Mouse (Mus musculus) R1 (cell line): ENCODE data around the gene Foxk1.

Source experiments
- DNase-seq: peaks from one replicate; pipeline ENCODE4 v3.0.0-alpha.2; 2018; ENCODE audit warnings: low read depth, low spot score

Foxk1 gene

GRCm38 (mm10) chr5:142400981-142401640 is at the start of gene Foxk1:
Foxk1 (plus strand) TSS chr5:142401497.
- DNase-seq, result peak; percentile 89

DNA sequence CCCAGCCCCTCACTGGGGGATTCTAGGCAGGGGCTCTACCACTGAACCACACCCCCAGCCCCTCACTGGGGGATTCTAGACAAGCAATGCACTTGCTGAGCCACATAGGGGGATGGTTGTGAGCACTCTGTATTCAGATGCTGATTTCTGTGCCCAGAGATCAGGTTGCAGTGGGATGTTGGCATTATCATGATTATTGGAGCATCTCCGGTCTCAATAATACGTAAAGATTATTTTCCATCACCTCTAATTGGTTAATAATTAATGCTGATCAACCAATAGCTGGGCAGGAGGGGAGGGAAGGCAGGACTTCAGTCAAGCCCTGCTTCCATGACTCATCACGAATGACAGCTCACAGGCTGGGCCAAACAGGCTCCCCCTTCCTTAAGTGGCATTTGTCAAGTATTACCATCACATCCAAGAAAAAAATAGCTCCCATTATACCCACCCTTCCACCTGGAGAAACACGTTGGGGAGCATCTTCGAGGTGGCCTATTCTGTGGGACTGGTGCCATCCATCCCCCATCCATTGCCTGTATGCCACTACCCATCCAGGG is 48.9 kb upstream of the Foxk1 start:
- DNase-seq, result peak; percentile 92

- no peak for DNase-seq
These were observed 46.2 kb upstream of the Foxk1 start for GRCm38 (mm10) chr5:142355144-142355543.

DNA sequence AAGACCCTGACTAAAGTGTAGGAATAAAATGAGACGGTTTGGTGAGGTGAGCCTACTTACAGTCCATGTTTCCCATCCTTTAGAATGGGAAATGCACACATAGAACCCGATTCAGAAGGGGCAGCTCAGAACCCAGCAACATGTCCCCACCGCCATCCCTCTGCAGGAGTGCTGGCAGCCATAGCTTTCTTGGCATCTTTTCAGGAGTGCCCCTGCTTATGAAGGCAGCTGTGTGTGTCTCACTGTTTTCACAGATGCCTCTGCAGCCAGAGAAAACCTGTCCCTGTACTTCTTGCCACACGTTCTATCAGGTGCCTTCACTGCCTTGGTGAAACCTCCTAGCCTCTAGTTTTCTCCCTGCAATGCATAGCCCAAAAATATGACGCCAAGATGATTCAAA is 40.1 kb upstream of the Foxk1 start:
- DNase-seq, result no peak

DNA sequence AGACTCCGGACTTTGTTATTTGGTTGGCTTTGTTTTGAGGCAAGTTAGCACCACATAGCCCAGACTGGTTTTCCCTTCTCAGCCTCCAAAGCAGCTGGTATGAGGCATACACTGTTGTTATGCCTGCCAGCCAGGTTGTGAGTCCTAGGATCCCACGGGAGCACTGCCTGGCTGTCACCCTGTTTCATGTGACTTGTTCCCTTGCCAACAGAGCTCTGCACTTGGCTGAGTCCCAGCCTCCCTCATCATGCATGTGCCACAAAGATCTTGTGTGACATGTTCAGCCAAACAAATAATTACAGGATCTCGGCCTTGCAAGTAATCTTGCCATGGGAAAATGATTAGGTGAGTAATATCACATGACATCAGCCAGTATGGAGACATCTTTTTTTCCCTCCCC is 38.4 kb upstream of the Foxk1 start:
- DNase-seq, result no peak

DNA sequence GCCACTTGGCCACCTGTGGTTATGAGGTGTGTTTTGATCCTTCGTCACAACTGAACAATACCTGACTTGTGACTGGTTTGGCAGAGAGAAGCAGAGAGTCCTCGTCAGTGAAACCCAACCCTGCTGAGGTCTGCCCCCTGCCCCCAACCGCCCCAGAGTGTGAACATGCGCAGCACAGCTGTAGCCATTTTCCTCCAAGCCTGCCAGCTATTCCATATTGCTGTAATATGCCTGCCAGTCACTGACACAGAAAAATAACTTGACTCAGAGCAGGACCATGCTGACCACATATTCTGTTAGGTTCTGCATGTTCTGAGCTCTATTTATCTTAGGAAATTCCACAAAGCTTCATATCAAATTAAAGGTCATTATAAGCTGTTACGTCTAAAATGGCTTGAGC is 37.2 kb upstream of the Foxk1 start:
- no peak for DNase-seq

GRCm38 (mm10) chr5:142367085-142368081 is 33.9 kb upstream of the Foxk1 start:
- DNase-seq, result peak; percentile 94

- no peak for DNase-seq
These were observed 33.2 kb upstream of the Foxk1 start for GRCm38 (mm10) chr5:142368122-142368521.

DNA sequence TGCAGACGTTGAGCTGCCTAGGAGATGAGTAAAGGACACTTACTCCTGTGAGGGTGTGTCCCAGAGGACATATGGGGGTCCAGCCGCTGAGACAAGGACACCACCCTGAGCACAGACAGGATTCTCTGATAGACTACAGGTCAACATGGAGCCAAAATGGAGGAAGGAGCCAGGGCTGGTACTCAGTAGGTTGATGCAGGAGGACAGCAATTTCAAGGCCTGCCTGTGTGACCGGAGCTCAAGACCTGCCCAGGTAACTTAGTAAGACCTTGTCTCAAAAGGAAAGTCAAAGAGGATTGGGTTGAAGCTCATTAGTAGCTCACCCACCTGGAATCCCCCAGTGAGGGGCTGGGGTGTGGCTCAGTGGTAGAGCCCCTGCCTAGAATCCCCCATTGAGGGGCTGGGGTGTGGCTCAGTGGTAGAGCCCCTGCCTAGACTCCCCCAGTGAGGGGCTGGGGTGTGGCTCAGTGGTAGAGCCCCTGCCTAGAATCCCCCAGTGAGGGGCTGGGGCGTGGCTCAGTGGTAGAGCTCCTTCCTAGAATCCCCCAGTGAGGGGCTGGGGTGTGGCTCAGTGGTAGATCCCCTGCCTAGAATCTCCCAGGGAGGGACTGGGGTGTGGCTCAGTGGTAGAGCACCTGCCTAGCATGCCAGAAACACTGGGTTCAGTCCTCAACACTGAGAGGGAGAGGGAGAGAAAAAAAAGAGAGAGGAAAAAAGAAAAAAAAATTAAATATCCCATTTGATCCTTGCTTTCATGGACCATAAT is 30.7 kb upstream of the Foxk1 start:
- peak; percentile 69 for DNase-seq

GRCm38 (mm10) chr5:142371172-142372155 is 29.8 kb upstream of the Foxk1 start:
- DNase-seq, result peak; percentile 91

DNA sequence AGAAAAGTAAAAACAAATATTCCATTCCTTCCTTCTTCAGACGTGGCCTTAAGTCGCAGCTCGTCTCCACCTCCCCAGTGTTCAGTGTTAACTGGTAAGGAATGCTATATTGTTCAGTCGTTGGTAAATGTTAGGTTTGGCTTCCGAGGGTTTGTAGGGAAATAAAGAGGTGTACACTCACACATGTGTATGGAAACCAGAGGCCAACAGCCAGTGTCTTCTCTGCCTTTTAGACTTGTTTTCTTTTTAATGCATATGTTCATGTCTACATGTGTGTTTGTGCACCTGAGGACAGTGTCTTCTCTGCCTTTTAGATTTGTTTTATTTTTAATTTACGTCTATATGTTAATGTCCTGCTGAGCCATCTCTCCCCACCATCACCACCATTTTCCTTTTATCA is 29.1 kb upstream of the Foxk1 start:
- DNase-seq, result no peak

DNA sequence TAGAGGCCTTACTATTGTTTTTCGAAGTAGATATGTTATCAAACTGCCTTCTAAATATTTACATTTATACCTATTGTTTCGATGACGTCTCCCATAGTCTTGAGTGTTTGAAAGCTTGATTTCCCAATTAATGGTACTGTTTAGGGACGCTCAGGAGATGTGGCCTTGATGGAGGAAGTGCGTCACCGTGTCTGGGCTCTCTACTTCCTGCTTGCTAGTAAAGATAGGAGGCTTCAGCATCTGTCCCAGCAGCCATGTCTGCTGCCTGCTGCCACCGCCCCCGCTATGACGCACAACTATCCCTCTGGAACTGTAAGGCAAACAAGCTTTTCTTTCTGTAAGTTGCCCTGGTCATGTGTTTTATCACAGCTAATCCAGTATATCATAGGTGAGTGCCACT is 27.0 kb upstream of the Foxk1 start:
- DNase-seq, result no peak

GRCm38 (mm10) chr5:142375641-142376040 is 25.7 kb upstream of the Foxk1 start:
- DNase-seq, result no peak

GRCm38 (mm10) chr5:142376071-142376470 is 25.2 kb upstream of the Foxk1 start:
- no peak for DNase-seq

GRCm38 (mm10) chr5:142378068-142378467 is 23.2 kb upstream of the Foxk1 start:
- peak; percentile 66 for DNase-seq

DNA sequence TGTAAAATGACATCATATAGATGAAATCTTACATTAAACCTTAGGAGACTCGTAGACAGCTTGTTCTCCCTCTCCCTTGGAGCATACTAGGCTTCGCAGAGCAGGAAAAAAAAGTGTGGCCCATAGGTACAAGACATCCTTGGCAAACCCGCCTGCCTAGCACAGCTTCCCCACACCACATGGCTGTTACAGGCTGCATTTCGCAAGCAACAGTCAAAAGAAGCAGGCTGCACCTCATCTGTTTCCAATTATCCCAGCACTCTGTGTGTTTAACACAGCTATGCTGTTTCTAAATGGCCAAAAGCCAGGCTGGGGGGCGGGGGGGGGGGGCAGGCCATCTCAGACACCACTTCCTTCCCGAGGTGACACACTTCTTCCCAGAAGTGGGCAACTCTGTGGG is 20.8 kb upstream of the Foxk1 start:
- DNase-seq, result no peak

DNA sequence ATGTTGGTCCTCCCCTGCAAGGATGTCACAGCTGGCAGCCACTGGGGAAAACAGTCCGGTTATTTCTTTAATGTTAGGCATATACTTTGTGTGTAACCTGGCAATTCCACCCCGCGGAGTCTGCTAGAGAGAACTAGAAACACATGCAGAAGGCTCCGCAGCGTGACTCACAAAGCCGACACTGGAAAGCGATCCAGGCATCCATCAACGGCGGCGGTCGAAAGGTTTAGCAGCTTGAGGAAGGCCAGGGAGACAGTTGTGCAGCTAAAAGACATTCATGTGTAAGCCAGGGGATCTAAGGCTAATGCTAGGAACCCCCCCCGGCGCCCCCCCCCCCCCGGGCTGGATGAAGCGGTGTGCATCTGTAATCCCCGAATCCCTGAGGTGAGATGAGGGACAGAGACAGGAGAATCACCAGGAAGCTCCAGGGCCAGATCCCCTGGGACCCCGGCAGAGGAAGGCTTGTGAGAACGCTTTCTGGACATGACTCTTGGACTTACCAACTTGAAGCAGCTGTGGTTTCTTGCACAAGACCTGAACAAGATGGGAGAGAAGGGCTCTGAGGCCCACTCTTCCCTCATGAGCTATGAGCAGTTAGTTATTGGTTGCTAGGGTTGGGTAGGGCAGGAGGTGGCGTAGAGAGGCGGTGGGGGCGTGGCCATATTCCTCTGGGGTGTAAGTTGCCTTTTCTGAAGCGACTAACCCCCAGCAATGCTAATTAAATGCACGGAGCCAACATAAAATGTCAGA is 16.2 kb upstream of the Foxk1 start:
- no peak for DNase-seq

DNA sequence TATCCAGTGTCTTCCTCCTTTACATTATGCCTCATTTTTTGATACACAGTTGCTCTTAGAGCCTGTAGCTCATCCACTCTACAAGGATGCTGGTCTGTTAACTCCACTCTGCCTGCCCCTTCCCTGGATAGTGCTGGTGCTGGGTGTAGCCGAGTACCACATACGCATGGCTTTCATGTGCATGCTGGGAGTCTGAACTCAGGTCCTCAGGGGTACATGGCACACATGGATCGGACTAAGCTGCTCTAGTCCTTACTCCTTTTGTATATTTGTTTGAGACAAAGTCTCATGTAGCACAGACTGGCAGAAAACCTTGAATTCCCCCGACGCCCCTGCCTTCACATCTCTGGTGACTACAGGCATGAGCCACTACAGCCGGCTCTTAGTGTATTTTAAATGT is 15.0 kb upstream of the Foxk1 start:
- DNase-seq, result no peak

GRCm38 (mm10) chr5:142386784-142387680 is 14.3 kb upstream of the Foxk1 start:
- no peak for DNase-seq
